Mouse (Mus musculus): Measurements from ENCODE around the gene Ispd.

- TF ChIP-seq CTCF (IDR thresholded peaks at IDR 0.05) (no peak), EP300 (IDR thresholded peaks at IDR 0.05) (no peak)
Observed at GRCm38 (mm10) chr12:36332676-36333075, 48.6 kb upstream of the Ispd start.

Measured in lung, postnatal 0 days (tissue).